Mouse (Mus musculus): ENCODE results near the gene Enpp1. TPM values are rescaled to one million over a fixed set of nuclear protein-coding genes. Genes with fewer than 3 reads are reported as not detected.

Enpp1 gene
- total RNA-seq, 2 experiments from 2014 or later: 3.1 to 3.2 TPM

DNA sequence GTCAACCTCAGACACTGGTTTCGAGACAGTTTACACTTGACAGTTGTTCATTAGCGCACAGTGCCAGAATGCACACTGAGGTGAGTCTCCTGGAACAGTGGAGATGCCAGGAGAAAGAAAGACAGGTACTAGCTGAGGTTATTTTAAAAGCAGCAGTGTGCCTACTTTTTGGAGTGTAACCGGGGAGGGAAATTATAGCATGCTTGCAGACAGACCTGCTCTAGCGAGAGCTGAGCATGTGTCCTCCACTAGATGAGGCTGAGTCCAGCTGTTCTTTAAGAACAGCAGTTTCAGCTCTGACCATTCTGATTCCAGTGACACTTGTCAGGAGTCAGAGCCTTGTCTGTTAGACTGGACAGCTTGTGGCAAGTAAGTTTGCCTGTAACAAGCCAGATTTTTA lies 114.2 kb downstream of the Enpp1 start:
- no peak for DNase-seq (ENCODE audit: low spot score)

DNA sequence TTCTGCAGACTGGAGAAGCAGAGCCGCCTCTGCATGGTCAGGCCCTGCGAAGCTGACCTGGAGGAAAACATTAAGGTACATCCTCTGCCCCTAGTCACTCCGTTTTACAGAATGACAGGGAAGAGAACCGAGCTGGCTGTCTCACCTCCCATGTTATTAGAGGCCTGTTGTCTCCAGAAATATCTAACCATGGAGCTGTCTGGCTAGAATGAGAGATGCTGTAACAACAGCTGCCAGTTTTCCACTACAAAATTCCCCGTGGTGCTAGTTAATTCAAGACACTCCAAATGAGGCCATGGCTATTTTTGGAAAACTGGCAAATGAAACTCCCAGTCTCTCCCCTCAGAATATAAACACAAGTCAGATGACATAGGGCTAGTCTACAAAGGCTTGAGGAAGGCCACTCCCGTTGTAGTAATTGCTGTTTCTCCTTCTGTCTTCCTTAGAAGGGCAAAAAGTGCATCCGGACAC lies 115.1 kb downstream of the Enpp1 start:
- peak; percentile 72 for DNase-seq (ENCODE audit: low spot score)

DNA sequence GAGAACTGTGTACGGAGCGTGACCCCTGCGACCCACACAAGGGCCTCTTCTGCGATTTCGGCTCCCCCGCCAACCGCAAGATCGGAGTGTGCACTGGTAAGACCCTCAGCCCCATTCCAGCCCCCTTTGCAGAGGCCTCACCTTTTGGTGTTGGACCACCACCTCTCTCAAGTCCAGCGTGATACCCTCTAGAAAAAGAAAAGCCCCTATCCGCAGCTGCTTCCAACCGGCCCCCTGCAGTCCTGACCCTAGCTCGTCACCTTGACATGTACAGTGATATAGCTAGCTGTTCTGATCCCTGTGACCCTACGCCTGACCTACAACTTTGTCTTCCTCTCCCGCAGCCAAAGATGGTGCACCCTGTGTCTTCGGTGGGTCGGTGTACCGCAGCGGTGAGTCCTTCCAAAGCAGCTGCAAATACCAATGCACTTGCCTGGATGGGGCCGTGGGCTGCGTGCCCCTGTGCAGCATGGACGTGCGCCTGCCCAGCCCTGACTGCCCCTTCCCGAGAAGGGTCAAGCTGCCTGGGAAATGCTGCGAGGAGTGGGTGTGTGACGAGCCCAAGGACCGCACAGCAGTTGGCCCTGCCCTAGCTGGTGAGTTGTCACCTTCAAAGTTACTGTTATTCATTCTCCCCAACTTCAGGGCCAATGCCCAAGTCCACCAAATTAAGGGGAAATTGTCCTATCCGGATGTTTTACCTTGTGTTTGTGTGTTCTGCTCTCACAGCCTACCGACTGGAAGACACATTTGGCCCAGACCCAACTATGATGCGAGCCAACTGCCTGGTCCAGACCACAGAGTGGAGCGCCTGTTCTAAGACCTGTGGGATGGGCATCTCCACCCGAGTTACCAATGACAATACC lies 115.7 kb downstream of the Enpp1 start:
- peak; percentile 52 for DNase-seq (ENCODE audit: low spot score)

DNA sequence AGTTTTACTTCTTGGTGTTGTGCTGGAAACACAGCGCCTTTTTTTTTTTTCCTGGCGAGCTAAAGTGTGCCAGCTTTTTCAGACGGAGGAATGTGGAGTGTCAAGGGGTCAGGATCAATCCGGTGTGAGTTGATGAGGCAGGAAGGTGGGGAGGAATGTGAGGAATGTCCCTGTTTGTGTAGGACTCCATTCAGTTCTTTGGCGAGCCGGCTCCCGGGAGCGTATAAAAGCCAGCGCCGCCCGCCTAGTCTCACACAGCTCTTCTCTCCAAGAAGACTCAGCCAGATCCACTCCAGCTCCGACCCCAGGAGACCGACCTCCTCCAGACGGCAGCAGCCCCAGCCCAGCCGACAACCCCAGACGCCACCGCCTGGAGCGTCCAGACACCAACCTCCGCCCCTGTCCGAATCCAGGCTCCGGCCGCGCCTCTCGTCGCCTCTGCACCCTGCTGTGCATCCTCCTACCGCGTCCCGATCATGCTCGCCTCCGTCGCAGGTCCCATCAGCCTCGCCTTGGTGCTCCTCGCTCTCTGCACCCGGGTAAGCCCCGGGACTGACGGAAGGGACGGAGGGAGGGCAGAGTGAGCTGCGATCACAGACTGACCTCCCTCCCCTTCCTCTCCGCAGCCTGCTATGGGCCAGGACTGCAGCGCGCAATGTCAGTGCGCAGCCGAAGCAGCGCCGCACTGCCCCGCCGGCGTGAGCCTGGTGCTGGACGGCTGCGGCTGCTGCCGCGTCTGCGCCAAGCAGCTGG lies 116.5 kb downstream of the Enpp1 start, which contains the start of gene Ccn2:
Gene Ccn2 (plus strand): TSS at position 193 of the 753 bp plus-strand sequence.
- peak; percentile 86 for DNase-seq (ENCODE audit: low spot score)

DNA sequence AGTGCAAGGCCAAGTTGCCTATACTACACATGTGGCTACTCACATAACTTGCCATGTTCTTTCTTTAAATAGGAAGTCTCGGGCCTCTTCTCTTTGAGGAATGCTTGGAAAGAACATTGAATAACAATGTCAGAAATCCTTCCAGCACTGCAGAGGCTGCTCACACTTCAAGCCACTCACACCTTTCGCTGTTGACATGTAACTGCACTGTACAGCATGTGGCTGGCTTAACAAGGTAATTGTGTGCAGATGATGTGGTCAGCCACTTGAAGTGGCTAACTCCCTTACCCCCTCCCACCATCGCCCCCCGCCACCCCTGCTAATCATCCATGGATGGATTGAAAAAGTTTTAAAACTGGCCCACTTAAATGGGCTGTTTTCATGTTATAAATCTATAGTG lies 118.4 kb downstream of the Enpp1 start:
- no peak for DNase-seq (ENCODE audit: low spot score)

DNA sequence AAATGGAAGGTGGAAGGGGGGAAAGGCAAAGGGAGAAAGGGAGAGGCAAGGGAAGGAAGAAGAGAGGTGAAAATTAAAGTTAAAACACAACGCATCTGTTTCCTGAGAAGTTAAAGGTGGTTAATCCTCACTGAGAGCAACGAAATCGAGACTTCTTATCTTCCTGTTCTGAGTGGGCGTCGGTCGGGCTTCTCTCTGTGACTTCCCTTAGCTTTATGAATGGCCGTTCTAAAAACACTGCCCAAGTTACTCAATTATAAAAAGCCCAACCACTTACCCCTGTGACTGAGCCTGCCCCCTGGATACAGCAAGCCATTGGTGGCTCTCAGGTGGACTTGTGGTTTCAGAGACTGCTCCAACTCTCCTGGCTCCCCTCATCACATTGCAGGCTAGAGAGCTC lies 119.0 kb downstream of the Enpp1 start:
- no peak for DNase-seq (ENCODE audit: low spot score)

DNA sequence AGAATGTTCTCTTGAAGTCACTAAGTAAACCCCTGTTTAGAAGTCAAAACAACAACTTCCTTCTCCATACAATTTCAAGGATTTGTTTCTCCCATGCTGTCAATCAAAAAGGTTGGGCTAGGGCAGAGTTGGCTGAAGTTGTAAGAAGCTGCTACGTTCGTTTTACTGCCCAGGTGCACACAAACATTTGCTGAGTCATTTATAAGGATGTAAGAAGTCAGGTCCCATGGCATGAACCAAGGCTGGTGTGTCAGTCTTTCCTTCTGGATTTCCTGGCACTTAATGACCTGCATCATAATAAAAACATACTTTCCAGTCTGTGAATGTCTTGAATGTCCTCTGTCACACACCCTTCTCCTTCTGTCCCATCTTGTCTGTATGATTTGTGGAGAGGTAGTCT lies 119.6 kb downstream of the Enpp1 start:
- DNase-seq (ENCODE audit: low spot score): no peak

DNA sequence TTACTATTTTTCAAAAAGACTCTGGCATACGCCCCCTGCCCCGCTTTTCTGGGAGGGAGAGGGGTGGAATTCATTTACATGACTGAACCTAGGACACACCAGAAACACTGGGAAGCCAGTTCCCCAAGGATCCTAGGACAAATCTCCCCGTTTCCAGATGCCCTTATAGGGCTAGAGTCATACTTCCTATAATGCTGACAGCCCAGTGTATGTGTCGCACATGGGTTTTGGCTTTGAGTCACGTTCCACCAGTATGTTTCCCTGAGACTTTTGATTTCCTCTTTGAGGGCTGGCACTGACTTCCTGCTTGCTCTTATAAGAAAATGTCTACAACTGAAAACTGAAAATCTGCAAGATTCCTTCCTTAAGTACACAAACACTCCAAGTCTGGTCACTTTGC lies 120.2 kb downstream of the Enpp1 start:
- no peak for DNase-seq (ENCODE audit: low spot score)

DNA sequence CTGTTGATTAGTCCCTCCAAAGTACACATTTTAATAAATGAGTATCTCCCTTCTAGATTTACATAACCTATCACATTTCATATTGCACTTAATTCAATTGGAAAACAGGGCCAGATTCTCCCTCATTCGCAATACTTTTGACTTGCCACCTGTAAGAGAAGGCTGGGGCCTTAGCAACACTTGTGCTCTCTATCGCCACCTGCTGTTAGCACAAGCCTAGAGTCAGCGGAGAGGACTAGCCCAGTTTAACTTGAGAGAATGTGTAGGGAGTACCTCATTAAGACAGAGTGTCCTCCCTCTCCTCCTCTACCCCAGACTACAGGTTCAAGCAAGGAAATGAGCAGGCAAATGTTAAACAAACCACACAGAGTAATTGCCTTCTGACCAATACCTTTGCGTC lies 120.8 kb downstream of the Enpp1 start:
- DNase-seq (ENCODE audit: low spot score): peak; percentile 90

DNA sequence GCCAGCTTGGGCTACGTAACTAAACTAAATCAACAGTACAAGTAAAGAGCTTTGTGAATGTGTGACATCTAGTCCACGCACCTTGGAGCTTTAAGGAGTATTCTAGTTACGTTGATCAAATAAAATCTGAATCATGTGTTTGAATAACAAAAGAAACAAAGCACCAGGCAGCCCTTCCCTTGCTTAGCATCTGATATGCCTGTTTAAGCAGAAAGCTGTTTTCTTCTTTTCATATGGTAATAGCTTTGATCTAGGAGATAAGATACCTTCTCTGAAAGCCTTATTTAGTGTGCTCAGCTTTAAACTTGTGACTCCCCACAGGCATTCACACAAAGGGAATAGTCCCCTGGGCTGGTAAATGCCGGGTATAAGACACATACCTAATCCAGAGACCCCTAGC lies 121.4 kb downstream of the Enpp1 start:
- no peak for DNase-seq (ENCODE audit: low spot score)

DNA sequence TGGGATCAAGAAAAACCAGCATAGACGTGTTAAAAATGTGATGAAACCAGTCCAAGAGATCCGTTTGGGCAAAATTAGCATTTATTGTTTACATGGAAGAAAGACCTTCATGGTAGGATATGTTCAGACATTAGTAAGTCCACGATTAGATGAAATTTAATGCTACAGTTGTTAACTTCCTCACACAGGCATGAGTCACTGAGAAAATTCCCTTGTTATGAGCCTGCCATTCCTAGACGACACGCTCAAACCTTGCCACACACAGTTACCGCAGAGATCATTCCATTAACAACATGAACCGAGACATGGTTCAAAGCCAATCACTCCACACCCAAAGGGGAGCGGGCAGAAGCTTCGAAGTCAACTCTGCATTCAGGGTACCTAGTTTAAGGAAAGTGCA lies 122.7 kb downstream of the Enpp1 start:
- no peak for DNase-seq (ENCODE audit: low spot score)

DNA sequence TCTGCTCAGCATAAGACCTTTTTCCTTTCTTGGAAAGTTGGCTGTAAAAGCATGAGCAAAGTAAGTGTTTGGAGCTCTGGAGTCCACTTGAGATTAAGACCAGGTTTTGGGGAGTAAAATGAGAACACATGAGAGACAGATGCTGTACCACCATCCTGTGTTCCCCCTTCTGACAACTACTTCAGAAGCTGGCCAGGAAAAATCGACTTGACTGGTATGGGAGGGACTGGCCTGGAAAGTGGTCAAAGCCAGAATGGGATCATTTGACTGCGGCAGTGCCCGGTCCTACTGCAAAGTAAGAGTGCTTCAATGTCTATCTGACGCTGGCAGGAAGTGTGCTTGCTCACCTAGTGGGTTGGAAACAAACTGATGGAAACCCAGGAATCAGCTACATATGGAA lies 123.1 kb downstream of the Enpp1 start:
- DNase-seq (ENCODE audit: low spot score): no peak

Other genes with a start within 250 kb of the Enpp1 start
- 10 to 100 TPM; 16.5 to 53.2 TPM for gene Ccn2, start 116.7 kb downstream of the Enpp1 start, total RNA-seq (2021)
- gene Enpp3, start 130.7 kb upstream of the Enpp1 start, total RNA-seq (2021): 1 to 10 TPM; 2.1 to 2.6 TPM
- gene Med23, start 157.8 kb upstream of the Enpp1 start, total RNA-seq (2021): 1 to 10 TPM; 7.1 to 9.4 TPM
- gene Arg1, start 215.3 kb upstream of the Enpp1 start, total RNA-seq (2021): not detected